Mouse (Mus musculus) spleen, adult 2 months (tissue): ENCODE results near the gene Itgb5. TPM values are rescaled to one million over a fixed set of nuclear protein-coding genes. Genes with fewer than 3 reads are reported as not detected.
A peak's percentile ranks its signal among the peaks of the same experiment; 100 is the strongest.

Experiments
- DNase-seq, 2 experiments: peaks; one replicate each; pipeline versions ENCODE4 v3.0.0 to v3.0.0-alpha.2; 2012 to 2021; ENCODE audit warnings: low spot score in 2 of 2, low read depth in 1 of 2
- H3K27ac ChIP-seq: fragments of 200-500 bp; 2 replicates; pipeline ENCODE4 v1.5.1; 2012; ENCODE audit warnings: low read length, inconsistent platforms; ENCODE audit not compliant: insufficient read depth
- H3K27me3 ChIP-seq: fragments of 200-500 bp; 2 replicates; pipeline ENCODE4 v1.6.1; 2012; ENCODE audit warnings: mild to moderate bottlenecking, moderate library complexity, low read length, inconsistent platforms; ENCODE audit not compliant: control insufficient read depth, insufficient read depth
- H3K36me3 ChIP-seq: fragments of 200-500 bp; 2 replicates; pipeline ENCODE4 v1.6.1; 2012; ENCODE audit warnings: mild to moderate bottlenecking, low read length, inconsistent platforms; ENCODE audit not compliant: control insufficient read depth, insufficient read depth
- H3K4me1 ChIP-seq: fragments of 200-500 bp; 2 replicates; pipeline ENCODE4 v1.6.1; 2011; ENCODE audit warnings: inconsistent platforms; ENCODE audit not compliant: control insufficient read depth, insufficient read depth, insufficient read length
- H3K4me3 ChIP-seq: fragments of 200-500 bp; 2 replicates; pipeline ENCODE4 v1.5.1; 2011; ENCODE audit warnings: mild to moderate bottlenecking, inconsistent platforms; ENCODE audit not compliant: insufficient read depth, insufficient read length; ENCODE audit errors: extremely low read depth
- CTCF ChIP-seq: fragments of 200-500 bp; IDR thresholded peaks from 2 replicates; pipeline ENCODE4 v1.5.1; 2011; ENCODE audit warnings: mild to moderate bottlenecking, inconsistent platforms; ENCODE audit not compliant: insufficient read depth, insufficient read length, insufficient replicate concordance; ENCODE audit errors: extremely low read depth
- POLR2A ChIP-seq: fragments of 200-500 bp; IDR thresholded peaks from 2 replicates; pipeline ENCODE4 v1.6.1; 2011; ENCODE audit warnings: low read depth, low read length, inconsistent platforms
- WGBS: fragments of 180-500 bp; shearing (Covaris S2); methylation state at CpG from one replicate; pipeline ENCODE4 v1.1.7; 2018; 5-methylcytosine and 5-hydroxymethylcytosine counted together
- polyA plus RNA-seq: library from polyadenylated mRNA; depleted of rRNA; stranded (reverse); fragments of >200 nt; gene quantifications from 2 replicates; pipeline ENCODE4 v1.2.3, GENCODE M21; 2012

Gene Itgb5
- polyA plus RNA-seq, 1 experiment = 36.4 TPM

- Histone ChIP-seq H3K4me1 (no peaks in the 10 kb centered on the region; the same call in 1 of the 2 replicates), H3K27ac (no peak overlapping the region), H3K36me3 (no peaks in the 10 kb centered on the region), H3K27me3 (no peaks in the 10 kb centered on the region), H3K4me3 (no peak overlapping the region)
- DNase-seq = no peak
- WGBS = 97% methylated on average over 6 of the region's 6 CpGs
- TF ChIP-seq CTCF (no peak), POLR2A (no peak)
These were observed 154.2 kb downstream of the Itgb5 start for GRCm38 (mm10) chr16:33983712-33984111.

DNA sequence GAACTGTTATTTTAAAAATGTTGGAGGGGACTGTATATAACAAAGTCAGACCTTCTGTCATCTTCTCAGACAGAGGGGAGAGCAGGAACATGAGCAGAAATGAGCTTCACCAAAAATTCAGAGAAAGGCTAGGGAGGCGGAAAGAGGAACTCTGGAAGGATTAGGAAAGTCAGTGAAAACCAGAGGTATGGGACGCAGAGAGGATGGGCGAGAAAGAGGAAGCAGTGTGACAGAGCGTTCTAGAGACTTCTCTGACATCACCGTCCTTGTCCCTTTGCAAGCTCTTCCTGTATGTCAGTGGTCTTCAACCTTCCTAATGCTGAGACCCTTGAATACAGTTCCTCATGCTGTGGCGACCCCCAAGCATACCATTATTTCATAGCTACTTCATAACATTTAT lies 155.9 kb downstream of the Itgb5 start:
- H3K27ac ChIP-seq = no peak overlapping the region
- no peaks in the 10 kb centered on the region; the same call in 1 of the 2 replicates for H3K4me1 ChIP-seq
- DNase-seq = no peak
- no peak for TF ChIP-seq POLR2A
- TF ChIP-seq CTCF = no peak
- H3K36me3 ChIP-seq = no peaks in the 10 kb centered on the region
- H3K27me3 ChIP-seq = no peaks in the 10 kb centered on the region
- 22% methylated on average over 6 of the region's 6 CpGs for WGBS
- no peak overlapping the region for H3K4me3 ChIP-seq

- H3K36me3 ChIP-seq = no peaks in the 10 kb centered on the region
- H3K4me3 ChIP-seq = no peak overlapping the region
- H3K4me1 ChIP-seq = no peaks in the 10 kb centered on the region; the same call in 1 of the 2 replicates
- H3K27ac ChIP-seq = no peak overlapping the region
- WGBS = 89% methylated on average over 7 of the region's 7 CpGs
- DNase-seq = no peak
- no peak for TF ChIP-seq POLR2A
- TF ChIP-seq CTCF = no peak
- H3K27me3 ChIP-seq = no peaks in the 10 kb centered on the region
These were observed 157.5 kb downstream of the Itgb5 start for GRCm38 (mm10) chr16:33986993-33987392.

DNA sequence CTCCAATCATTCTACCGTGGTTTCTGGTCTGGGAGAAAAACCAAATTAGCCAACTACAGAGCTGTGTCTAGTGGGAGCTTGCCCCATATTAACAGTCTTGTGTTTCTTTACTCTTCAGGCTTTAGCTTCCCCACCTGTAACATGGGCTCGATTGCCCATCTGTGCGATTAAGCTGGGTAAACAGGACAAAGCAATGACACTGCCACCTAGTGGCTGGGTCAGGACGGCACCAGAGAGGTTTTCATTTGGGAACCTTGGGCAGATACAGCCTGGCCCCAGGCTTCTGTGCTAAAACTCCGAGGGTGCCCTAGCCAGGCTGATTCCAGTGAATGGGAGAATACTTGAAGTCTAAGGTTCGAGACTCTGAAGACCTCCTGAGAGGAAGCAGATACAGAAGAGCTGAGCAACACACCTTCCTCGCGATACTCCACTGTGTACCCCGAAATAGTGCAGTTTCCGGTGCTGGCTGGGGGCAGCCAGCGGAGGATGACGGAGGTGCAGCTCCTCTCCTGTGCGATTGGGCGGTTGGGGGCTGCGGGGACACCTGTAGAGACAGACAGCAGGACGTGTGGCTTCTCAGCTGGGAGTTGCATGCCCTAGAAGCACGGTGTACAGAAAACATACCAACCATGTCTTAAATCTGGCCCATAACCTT lies 159.0 kb downstream of the Itgb5 start:
- Histone ChIP-seq H3K36me3 (no peaks in the 10 kb centered on the region), H3K4me1 (no peaks in the 10 kb centered on the region; the same call in 1 of the 2 replicates), H3K27ac (no peak overlapping the region), H3K27me3 (no peaks in the 10 kb centered on the region), H3K4me3 (no peak overlapping the region)
- peak; percentile 30 to 61 for DNase-seq
- WGBS = 43% methylated on average over 17 of the region's 17 CpGs
- no peak for TF ChIP-seq POLR2A
- peak; percentile 79; the same call in 1 of the 2 replicates for TF ChIP-seq CTCF

GRCm38 (mm10) chr16:33989106-33989505 lies 159.6 kb downstream of the Itgb5 start:
- Histone ChIP-seq H3K27me3 (no peaks in the 10 kb centered on the region), H3K4me1 (no peaks in the 10 kb centered on the region; the same call in 1 of the 2 replicates), H3K4me3 (no peak overlapping the region), H3K27ac (no peak overlapping the region), H3K36me3 (no peaks in the 10 kb centered on the region)
- no peak for TF ChIP-seq CTCF
- TF ChIP-seq POLR2A = no peak
- DNase-seq = no peak
- 89% methylated on average over 1 of the region's 1 CpGs for WGBS

- no peaks in the 10 kb centered on the region; the same call in 1 of the 2 replicates for H3K4me1 ChIP-seq
These were observed 161.2 kb downstream of the Itgb5 start for GRCm38 (mm10) chr16:33990712-33991111.

DNA sequence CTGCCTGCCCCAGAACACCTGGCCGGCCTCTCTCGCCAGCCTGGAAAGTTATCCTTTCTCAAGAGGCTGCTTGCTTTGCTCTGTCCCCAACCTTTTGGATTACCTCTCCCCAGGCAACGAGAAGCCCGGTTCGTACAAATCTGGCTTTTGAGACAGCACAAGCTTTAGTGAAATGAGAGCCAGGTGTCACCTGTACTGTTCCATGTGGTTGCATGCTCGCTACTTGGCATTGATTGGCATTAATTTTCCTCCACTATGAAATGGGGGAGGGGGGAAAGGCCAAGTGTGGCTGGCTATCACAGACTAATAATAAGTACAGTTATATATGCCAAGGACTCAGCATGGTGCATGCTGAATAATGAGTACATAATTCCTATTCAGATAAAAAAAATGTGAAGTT lies 164.9 kb downstream of the Itgb5 start:
- no peak for TF ChIP-seq POLR2A
- TF ChIP-seq CTCF = no peak
- Histone ChIP-seq H3K27ac (no peak overlapping the region), H3K4me1 (no peaks in the 10 kb centered on the region), H3K27me3 (no peaks in the 10 kb centered on the region), H3K36me3 (no peaks in the 10 kb centered on the region), H3K4me3 (no peak overlapping the region)
- WGBS = 96% methylated on average over 6 of the region's 6 CpGs
- DNase-seq = no peak

More at GRCm38 (mm10) chr16:33990712-33991111, 161.2 kb downstream of the Itgb5 start:
- no peaks in the 10 kb centered on the region for H3K27me3 ChIP-seq
- DNase-seq = no peak
- H3K36me3 ChIP-seq = no peaks in the 10 kb centered on the region
- TF ChIP-seq CTCF (no peak), POLR2A (no peak)
- no peak overlapping the region for H3K4me3 ChIP-seq
- WGBS = 77% methylated on average over 4 of the region's 4 CpGs
- H3K27ac ChIP-seq = no peak overlapping the region
